Mouse (Mus musculus) T-helper 17 cell (primary cell): Measurements from ENCODE around the gene Golga1.
"Not testable (repeated sequence)": the region's sequence is repeated elsewhere in the genome, so short reads cannot be mapped to it uniquely, and the experiment has no call there.

Source experiments
- in situ Hi-C, 2 experiments: fragments of 300-600 bp; cut with MboI, MseI; formaldehyde crosslinking; loops; 1 replicate in 1 of 2; 2 replicates in 1 of 2; pipeline ENCODE4 v1.15.1; 2025; ENCODE audit warnings: high pct_unique_total_duplicates in 2 of 2

Gene Golga1

DNA sequence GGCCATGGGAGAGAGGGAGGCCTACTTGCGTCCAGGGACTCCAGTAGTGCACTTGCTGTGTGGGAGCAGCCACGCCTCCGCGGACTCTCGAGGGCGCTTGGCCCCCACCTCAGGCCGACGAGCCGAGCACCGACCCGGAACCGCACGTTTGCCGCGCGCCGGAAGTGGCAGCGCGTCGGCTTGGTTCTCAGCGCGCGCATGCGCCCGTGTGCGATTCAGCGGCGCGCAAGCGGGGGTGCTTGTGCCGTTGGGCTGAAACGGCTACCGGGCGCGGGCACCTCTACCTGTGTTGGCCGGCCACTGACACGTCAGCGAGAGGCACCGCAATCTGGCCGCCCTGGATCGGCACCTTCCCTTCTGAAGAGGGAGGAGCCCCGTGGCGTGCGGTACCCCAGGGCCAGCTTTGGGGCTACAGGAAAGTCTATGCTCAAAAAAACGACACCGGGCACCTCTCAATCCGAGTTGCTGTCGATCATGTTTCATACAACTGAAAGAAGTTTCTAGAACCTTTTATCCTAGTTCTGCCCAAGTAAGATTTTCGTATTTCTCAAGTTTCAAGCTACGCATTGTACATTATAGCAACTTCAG is at the start of gene Golga1:
Gene Golga1 (minus strand): TSS at position 142 of the 588 bp plus-strand sequence.
- in situ Hi-C loops, result no loop called here

DNA sequence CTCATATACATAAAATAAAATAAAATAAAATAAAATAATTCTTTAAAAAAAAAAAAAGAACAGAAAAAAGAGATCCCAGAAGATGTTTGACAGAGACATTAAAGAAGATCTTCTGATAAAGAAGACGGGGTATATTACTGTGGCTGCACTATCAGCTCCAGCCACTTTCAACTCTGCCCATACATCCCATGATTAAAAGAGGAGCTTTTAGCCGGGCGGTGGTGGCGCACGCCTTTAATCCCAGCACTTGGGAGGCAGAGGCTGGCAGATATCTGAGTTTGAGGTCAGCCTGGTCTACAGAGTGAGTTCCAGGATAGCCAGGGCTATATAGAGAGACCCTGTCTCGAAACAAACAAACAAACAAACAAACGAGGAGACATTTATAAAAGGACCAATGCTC is 48.8 kb upstream of the Golga1 start:
- in situ Hi-C loops, result no loop called here

DNA sequence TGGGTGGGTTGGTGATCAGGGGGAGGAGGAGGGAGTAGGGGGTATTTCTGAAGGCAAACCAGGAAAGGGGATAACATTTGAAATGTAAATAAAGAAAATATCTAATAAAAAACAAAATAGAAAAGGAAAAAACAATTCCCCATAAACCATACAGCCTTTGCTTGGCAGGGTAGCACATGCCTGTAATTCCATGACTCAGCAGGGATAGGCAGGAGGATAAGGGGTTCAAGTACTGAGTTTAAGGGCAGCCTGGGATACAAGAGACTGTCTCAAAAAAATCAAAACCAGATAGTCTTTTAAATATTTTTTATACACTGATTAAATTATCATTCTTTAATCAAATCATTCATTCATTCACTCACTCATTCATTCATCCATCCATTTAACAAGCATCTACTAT is 45.2 kb upstream of the Golga1 start:
- in situ Hi-C loops, result no loop called here

DNA sequence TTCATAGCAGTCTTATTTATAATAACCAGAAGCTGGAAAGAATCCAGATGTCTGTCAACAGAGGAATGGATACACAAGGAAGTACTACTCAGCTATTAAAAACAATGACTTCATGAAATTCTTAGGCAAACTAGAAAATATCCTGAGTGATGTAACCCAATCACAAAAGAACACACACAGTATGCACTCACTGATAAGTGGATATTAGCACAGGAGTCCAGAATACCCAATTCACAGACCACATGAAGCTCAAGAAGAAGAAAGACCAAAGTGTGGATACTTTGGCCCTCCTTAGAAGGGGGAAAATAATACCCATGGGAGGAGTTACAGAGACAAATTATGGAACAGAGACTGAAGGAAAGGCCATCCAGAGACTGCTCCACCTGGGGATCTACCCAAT is 44.4 kb upstream of the Golga1 start:
- in situ Hi-C loops, result not testable (repeated sequence)

DNA sequence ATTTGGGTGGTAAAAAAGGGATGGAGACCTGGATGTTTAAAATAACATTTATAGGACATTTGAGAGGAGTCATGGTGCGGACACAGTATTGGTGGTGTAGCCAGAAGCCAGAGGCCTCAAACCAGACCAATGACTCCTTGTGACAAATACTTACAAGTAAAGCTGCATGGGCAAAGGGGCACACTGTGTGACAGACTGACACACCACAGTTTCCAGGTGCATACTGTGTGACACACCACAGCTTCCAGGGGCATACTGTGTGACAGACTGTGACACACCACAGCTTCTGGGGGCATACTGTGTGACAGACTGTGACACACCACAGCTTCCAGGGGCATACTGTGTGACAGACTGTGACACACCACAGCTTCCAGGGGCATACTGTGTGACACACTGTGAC is 34.6 kb upstream of the Golga1 start:
- in situ Hi-C loops, result loop anchor here in 1 of 2 experiments (25.0 kb wide), 1 partner anchor 262 kb away; no protein-coding TSS in a partner anchor

DNA sequence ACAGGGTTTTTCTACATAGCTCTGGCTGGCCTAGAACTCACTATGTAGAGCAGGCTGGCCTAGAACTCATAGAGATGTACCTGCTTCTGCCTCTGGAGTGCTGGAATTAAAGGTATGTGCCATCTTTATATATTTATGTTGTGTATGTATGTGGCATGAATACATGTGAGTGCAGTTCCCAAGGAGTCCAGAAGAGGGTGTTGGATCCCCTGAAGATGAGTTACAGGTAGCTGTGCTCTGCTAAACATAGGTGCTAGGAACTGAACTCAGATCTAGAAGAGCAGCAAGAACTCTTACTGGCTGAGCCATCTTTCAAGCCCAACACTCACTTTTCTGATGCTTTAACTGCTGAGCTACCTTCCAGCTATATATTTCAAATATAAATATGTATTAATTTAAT is 32.7 kb upstream of the Golga1 start:
- in situ Hi-C loops, result loop anchor here in 1 of 2 experiments (25.0 kb wide), 1 partner anchor 264 kb away; no protein-coding TSS in a partner anchor

DNA sequence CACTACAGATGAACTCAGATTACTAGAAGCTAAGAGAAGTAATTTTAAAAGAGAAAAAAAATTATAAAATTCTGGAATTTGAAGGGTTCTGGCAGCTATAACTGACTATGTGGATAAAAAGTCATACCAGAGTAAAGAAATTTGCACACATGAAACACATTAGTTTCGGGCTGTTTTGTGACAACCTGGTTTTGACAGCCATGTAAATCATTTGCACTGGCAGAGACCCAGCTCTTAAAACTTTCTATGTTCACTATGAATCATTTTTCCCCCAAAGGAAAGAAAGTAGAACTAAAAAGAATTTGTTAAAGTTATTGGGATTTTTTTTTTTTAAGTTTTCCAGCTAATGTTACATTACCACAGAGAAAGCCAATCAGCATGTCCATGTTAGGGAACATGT is 26.6 kb upstream of the Golga1 start:
- in situ Hi-C loops, result loop anchor here in 1 of 2 experiments (25.0 kb wide), 1 partner anchor 270 kb away; no protein-coding TSS in a partner anchor

DNA sequence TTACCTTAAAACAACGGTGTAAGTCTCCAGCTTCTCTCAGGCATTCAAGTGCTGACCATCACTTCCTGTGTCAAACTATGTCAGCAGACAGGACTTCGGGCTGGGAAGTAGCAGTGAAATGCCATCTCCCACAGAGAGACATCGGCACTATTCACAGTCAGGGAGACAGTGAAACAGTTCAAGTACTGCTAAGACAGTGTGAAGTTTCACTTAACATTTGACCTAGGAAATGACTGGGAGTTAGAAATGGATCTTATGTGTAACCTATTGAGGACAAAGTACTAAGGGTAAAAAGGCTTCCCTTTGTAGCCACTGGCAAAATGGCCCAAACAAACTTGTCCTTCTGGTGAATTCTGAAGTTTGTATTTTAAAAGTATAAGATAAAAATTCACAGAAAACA is 17.4 kb upstream of the Golga1 start:
- in situ Hi-C loops, result loop anchor here in 1 of 2 experiments (25.0 kb wide), 1 partner anchor 280 kb away; no protein-coding TSS in a partner anchor

DNA sequence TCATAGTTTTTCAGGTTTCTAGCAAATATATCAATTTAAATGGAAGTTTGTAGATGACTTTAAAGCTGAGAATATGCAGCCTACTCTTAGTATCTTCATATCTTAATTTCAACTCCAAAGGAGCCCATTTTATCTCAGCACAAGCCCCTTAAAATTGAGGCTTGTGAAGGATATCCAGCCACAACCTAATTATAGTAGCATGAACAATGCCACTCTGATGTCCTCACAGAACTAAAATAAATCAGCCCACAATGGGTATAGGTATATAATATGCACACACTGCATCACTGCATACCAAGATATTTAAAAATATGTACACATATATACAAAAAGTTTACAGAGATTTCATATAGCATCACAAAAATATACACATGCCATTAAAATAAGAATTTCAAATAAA is 5.3 kb upstream of the Golga1 start:
- in situ Hi-C loops, result no loop called here

DNA sequence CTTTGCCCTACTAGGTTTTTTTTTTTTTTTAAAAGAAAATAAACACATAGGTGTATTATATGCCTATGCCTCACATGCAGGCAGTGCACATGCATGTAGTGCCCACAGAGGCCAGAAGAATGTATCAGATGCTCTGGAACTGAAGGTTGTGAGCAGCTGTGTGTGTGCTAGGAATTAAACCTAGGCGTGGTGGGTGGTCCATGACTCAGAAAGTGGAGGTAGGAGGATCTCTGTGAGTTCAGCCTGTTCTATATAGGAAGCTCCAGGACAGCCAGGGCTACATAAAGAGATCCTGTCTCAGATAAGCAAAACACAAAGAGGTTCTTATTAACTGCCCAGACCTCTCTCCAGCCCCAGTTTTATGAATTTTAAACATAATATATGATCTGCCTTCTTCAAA is 3.8 kb upstream of the Golga1 start:
- in situ Hi-C loops, result no loop called here

DNA sequence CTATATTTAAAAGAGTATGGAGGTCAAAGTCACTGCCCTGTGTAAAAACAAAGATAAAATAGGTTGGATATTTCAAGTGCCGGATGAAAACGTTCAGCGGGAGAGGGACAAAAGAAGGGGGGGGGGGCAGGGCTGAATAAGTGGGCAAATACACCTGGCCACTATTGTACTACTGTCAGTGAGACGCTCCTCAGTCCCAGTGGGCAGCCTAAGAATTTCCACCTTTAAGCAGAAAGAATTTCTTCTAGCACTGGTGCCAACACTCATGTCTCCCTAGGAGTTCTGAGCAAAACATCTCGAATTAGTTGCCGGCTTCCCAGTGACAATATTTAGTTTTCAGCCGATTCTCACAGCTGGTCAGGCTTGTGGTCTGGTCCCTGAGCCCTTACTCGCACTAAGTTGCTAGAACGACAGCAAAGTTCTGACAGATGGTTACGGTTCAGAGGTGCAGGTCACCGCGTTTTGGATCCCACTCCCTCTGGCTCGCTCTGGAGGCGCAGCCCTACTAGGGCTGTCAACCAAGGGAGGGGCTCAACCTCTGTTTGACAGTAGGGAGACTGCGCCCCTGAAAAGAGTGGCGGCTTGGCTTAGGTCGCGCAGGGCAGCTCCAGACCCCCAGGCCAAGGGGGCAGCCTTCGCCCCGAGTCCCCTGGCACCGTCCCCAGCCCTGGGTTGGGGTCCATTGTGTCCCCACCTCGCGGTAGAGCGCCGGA is 498 bp downstream of the Golga1 start:
- in situ Hi-C loops, result no loop called here

DNA sequence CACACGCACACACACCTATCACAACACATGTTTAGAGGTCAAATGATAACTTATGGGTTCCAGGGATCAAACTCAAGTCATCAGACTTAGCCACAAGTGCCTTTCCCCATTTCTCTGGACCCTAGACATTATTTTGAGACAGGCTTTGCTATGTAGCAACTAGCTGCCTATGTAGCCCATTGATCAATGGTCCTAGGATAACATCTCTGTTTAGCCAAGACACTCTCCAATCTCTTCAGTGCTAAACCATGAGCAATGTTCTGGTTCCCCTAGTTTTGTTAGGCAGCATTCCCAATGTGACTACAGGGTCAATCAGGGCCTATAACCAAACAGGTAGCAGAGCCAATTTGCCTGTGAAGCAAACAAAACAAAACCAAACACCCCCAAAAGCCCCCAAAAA is 16.8 kb downstream of the Golga1 start:
- in situ Hi-C loops, result no loop called here

DNA sequence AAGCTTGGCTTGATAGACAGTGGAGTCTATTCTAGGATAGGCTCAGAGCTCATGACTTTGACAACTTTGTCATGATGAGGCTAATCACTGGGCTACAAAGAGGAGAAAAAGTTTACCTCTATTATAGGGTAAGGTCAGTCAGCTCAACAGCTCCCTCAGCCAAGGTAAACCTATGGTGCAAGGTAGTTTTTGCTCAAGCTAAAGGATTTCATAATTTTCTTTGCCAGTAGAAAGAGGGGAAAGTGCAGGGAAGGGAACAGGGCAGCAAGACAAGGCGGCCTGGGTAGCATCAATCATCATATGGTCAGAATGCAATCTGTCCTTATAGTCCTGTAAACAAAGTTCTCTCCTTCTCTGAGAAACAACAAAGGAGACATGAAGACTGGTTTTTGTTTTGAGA is 25.1 kb downstream of the Golga1 start:
- in situ Hi-C loops, result no loop called here

DNA sequence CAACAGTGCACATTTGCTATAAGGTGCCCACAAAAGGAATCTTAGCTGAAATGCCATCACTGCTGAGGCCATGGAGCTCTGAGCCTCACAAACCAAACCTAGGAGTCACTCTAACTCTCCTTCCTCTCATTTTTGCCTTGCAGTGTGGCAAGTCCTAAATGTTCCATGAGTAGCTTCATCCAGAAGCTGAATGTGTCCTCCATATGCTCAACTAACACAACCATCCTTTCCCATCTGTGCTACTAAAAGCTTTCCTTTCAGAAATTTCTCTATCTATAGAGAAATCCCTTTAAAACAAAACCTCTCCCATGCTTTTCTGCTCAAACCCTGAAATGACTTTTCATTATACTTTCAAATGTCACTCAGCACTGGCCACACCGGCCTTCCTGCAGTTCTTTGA is 33.7 kb downstream of the Golga1 start:
- in situ Hi-C loops, result no loop called here

DNA sequence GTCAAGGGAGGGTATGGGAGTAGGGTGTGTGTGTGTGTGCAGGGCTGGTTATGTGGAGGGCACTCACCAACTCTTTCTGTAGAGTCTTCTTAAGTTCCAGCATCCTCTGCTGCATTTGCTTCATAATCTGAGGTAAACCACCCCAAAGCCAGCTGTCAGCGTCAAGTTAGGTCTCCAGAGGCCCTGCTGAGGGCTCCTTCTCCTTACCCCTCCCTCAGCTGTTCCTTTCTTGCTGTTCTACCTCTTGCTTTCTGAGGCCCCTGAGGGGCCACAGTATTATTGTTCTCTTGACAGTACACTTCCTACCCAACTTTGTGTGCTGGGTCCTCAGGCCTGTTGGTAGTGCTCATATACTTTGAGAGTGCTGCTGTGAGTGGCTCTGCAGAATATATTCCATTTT is 45.3 kb downstream of the Golga1 start:
- in situ Hi-C loops, result no loop called here

DNA sequence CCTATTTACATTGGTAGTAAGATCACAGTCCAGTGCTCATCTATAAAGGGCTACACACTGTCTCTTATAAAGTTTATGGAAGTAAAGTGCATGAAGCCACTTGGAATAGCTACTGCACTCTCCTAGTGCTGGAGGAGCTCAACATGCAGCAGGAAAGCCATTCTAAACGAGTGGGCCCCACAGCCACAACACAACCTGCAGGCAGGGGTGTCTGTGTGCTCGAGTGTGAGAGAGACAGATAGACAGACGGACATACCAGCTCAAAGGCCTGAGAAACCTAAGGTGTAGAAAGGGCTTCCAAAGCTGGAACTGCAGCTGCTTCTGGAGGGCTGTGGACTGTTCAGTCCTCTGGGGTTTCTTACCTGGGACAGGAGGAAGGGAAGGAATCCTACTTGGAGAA is 48.8 kb downstream of the Golga1 start:
- in situ Hi-C loops, result no loop called here

DNA sequence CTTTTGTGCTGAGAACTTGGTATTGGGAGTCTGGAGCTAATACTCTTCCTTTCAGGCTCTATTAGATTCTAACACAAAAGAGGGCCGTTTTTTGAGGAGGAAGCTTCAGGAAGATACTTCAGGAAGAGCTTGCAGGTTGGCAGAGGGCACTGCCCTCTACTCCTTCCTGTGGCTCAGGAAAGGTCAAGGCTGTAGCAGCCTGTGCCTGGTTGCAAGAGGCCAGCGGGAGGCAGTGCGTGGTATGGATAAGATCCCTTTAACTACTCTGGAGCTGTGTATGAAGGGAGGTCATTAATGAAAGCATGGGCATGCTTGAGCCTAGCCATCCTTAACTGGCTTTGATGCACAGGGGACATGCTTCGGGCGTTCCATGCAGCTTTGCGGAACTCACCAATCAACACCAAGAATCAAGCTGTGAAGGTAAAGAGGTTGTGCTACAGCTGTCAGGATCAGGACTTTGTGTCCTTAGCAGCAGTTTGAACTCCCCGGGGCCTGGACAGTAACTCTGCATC is 52.5 kb downstream of the Golga1 start:
- in situ Hi-C loops, result no loop called here

DNA sequence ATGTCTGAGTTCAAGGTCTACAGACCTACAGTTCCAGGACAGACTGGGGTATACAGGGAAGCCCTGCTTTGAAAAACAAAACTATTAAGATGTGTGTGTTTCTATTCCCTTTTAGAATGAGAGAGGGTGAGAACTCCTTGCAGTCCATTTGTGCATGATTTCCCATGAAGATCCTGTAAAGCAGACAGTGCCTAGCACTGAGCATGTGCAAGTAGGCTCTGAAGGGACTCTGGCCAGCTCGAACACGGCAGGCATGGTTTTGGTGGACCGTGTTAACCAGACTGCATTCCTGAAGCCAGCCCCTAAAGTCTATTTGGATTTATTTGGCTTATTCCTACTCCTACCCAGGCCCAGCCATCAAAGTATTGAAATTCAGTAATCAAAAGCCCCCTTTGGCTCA is 53.4 kb downstream of the Golga1 start:
- in situ Hi-C loops, result no loop called here

DNA sequence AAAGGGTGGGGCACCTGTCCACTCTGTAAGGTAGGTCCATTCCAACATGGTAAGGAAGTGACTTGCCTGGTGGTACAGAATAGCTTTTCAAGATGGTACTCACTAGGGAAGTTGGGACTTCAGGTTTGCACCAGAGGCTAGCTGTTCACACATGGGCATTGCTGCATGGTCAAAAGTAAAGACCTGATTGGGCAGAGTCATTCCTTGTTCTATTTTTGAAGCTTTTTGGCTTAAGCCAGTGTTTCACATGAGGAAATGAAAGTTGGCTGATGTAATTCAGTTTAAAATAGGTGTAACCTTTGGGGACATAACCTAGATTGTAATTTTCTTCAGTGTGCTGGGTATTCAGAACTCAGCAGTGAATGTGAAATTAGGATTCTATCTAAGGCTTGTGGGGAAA is 54.1 kb downstream of the Golga1 start:
- in situ Hi-C loops, result no loop called here

DNA sequence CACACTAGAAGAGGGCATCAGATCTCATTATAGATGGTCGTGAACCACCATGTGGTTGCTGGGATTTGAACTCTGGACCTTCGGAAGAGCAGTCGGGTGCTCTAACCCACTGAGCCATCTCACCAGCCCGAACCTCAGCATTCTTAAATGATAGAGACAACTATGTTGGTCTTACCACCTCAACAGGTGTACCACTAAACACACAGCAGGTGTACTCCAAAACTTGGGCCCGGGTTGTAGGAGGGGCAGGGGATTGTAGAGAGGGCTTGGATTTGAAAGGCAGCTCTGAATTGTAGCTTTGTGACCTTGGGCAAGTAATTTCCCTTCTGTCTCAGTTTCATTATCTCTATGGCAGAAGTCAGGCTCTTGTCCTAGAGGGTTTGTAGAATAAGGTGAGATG is 55.2 kb downstream of the Golga1 start:
- in situ Hi-C loops, result not testable (repeated sequence)

DNA sequence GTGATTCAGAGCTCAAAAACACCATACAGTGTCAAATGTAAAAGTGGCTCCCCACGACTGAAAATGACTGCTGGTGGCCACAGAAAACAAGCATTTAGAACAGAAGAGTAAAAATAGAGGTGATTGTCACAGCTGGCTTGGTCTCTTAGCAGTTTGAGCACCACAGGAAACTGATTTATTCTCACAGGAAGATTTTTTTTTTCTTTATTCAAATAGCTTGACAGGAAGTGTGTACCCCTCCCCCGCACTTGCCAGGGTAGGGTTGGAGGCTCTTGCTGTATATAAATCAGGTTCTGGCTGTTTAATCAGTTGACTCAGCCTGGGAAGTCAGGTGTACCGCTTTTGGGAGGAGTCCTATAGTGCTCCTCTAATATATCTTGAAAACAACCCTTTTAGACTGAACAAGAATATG is 56.4 kb downstream of the Golga1 start:
- in situ Hi-C loops, result loop anchor here (10.0 kb wide), 2 partner anchors 724 to 1554 kb away; partner anchors contain the start of gene Dennd1a (in 1 of the 2)

DNA sequence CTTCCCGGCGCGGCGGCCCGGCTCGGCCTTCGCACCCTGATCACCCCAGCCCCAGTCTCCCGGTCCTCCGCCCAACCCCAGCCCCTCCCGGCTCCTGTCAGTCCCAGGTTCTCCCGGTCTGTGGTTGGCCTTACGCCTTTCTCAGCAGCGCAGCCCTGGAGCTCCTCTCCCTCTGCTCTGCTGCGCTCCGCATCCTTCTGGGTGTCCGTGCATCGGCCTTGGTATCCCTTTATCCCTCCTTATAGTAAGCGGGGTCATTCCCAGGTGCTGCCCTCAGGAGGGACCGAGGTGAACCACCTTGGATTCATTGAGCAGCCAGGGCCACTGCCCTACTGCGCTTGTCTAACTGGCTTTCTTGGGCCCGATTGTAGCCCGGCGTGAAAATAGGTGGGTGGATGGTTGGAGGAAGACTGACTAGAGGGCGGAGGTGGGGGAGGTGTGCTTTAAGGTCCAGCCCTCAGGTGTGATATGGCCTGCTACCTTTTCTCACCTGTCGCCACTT is 56.9 kb downstream of the Golga1 start:
- in situ Hi-C loops, result loop anchor here (10.0 kb wide), 2 partner anchors 724 to 1554 kb away; partner anchors contain the start of gene Dennd1a (in 1 of the 2)

DNA sequence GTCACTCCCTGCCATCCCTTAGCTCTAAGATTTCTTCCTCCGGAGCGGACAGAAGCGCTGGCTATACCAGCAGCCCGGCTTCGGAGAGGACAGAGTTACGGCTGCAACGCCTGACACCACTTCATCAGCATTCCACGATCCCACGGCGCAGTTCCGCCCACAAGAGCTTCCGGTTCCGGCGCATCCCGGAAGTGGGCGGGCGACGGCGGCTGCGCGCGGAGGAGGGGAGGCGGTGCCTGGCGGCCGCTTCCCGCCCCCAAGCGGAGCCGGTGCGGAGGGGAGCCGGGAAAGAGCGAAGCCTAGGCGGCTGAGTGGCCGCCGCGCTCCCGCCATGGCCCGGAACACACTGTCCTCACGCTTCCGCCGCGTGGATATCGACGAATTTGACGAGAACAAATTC is 57.5 kb downstream of the Golga1 start:
- in situ Hi-C loops, result loop anchor here (10.0 kb wide), 2 partner anchors 723 to 1553 kb away; partner anchors contain the start of gene Dennd1a (in 1 of the 2)
